Mouse (Mus musculus) brain, embryonic 14.5 days (tissue): ENCODE measurements around the gene Nob1. TPM values are rescaled to one million over a fixed set of nuclear protein-coding genes. Genes with fewer than 3 reads are reported as not detected.

ENCODE experiments used
- DNase-seq: peaks from one replicate; pipeline ENCODE4 v3.0.0-alpha.2; 2011; ENCODE audit warnings: low read depth
- CTCF ChIP-seq: fragments of 200-500 bp; IDR thresholded peaks from 2 replicates; pipeline ENCODE4 v1.5.1; 2012; ENCODE audit warnings: inconsistent platforms, mild to moderate bottlenecking, moderate library complexity, borderline replicate concordance; ENCODE audit not compliant: insufficient read depth, insufficient read length; ENCODE audit errors: extremely low read depth
- POLR2A ChIP-seq: fragments of 200-500 bp; IDR thresholded peaks from 2 replicates; pipeline ENCODE4 v1.6.1; 2012; ENCODE audit warnings: mild to moderate bottlenecking, inconsistent platforms, borderline replicate concordance; ENCODE audit not compliant: poor library complexity, insufficient read depth, insufficient read length, severe bottlenecking; ENCODE audit errors: extremely low read depth
- polyA plus RNA-seq: library from polyadenylated mRNA; depleted of rRNA; stranded (reverse); fragments of >200 nt; gene quantifications from 2 replicates; pipeline ENCODE4 v1.2.3, GENCODE M21; 2012

Gene Nob1
- polyA plus RNA-seq, 1 experiment = 77.5 TPM

DNA sequence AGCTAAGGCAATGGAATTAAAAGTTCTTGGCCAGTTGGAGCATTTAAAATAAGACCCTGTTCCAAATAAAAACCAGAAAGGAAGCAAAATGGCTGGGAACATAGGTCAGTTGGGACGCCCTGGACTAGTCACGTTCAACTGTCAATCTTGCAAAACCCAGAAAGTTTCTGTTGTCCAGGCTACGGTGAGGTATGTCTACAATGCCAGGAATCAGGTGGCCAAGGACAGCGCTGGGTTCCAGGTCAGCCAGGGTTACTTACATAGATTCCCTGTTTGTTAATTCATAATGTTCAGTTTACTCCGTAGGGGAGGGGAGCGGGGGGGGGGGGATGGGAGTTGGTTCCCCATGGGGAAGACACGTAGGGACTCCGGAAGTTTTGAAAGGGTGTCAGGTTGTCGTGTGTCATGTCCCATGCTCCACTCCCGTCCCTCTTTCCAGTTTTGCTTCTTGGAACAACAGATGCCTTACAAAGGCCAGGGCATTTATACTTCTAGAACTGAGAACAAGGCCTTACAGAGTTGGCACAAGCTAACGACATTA, 10.6 kb upstream of the Nob1 start:
- no peak for DNase-seq
- TF ChIP-seq POLR2A = no peak
- no peak for TF ChIP-seq CTCF

DNA sequence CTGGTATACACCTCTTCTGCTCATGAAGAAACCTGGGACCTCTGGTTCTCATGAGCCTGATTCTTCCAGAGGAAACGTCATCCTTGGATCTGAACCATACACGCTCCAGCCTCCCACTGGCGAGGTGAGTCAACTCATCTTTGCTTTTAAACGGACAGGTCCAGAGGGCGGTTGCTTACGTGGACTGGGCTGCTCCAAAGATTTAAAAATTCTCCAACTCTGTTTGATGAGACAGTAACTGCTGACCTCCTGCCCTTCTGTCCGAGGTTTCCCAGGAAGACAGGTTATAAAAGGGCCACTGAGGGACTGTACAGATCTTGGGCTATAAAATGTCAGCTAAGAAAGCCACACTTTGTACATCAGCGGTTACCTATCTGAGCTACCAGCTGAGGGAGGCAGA, 6.0 kb upstream of the Nob1 start:
- DNase-seq = no peak
- TF ChIP-seq POLR2A (no peak), CTCF (no peak)

DNA sequence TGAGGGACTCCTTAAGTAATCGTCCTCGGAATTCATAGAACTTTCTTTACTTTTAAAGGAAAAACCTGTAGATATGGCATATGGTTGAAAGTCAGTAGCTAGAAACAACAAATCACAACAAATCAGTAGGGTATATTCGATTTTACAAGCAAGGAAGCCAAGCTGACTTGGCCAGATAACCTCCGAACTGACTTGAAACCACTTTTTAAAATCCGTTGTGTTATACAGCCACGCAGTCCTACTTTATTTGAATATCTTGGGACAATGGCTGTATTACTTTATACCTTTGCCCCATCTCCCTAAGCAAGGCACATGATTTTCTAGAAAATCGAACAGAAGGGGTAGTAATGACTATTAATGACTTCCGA, 363 bp upstream of the Nob1 start:
- TF ChIP-seq POLR2A (no peak), CTCF (no peak)
- no peak for DNase-seq

DNA sequence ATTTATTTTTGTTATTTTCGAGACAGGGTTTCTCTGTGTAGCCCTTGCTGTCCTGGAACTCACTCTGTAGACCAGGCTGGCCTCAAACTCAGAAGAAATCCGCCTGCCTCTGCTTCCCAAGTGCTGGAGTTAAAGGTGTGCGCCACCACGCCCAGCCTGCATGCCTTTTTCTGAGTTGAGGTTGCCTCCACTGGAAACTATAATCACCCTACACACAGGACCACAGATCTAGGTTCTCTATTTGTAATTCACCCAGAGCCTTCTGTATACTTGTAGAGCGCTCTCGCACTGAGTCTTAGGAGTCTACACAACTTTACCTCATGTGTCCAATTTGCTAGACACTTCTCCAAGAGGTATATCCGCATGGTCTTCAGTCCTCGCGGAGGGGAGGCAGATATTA, 675 bp downstream of the Nob1 start:
- TF ChIP-seq CTCF (no peak), POLR2A (no peak)
- no peak for DNase-seq

DNA sequence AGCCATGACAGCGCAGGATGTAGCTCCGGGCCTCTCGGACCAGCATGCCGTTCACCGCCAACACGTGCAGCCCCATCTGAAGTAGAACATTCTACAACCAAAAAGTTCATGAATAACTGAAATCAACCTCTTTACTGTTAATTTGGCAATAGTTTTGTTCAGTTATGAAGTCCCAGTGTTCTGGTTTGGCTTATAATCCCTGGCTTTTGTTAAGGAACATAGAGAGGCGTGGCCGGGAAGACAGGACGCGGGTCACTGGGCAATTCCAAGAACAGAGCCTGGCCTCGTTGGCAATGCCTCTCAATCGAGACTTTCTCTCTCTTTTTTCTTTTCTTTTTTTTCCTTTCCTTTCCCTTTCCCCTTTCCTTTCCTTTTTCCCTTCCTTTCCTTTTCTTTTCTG, 7.8 kb downstream of the Nob1 start:
- TF ChIP-seq CTCF (no peak), POLR2A (no peak)
- DNase-seq = no peak

DNA sequence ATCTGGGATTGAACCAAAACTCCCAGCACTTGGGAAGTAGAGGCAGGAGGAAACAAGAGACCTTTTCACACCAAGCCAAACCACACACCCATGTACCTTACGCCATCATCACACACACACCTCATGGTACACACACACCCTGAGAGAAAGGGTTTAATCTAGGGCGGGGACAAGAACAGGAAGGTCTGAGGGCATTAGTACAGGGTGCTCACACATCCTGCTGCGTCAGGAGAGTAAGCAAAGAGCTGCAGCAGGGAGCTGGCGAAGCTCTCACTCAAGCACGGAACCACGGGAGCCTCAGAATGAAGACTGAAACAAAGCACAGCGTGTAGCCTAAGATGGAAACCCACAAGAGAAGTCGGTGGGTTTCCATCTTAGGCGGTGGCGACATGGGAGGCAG, 11.0 kb downstream of the Nob1 start:
- DNase-seq = no peak
- TF ChIP-seq POLR2A = no peak

DNA sequence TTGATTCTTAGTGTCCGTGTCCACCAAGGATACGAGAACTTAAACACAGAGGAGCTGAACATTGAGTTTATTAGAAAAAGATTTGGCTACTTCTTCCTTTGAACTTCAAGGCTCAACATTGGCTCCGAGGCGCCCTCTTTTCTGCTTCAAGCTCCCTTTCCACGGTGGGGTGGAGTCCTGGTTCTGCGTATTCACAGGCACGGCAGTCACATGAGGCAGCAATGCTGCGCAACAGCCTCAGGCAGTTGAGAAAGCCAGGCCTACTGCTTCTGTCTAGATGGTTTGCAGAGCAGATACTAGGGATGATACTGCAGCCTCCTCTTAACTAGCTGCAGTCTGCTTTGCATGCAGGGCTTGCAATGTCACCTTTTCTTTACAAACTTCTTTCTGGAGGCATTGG, 12.3 kb downstream of the Nob1 start:
- DNase-seq = no peak
- TF ChIP-seq POLR2A = no peak

DNA sequence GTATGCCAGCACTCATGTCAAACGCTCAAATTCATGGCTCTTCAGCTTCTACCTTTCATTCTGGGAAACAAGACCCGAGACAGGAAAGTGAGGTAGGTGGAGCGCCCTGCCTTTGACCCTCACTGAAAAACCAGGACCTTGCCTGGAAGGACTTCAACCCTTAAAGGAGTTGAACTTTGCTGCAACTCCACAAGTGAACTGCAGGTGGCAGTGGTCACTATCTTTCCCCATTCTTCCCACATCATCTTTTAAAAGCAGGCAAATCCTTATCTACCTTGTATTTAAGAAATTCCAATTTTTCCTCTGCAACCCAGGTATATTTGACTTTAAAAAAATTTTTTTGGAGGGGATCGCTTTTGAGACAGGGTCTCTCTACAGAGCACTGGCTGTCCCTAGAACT, 13.5 kb downstream of the Nob1 start:
- peak; percentile 55 for DNase-seq

DNA sequence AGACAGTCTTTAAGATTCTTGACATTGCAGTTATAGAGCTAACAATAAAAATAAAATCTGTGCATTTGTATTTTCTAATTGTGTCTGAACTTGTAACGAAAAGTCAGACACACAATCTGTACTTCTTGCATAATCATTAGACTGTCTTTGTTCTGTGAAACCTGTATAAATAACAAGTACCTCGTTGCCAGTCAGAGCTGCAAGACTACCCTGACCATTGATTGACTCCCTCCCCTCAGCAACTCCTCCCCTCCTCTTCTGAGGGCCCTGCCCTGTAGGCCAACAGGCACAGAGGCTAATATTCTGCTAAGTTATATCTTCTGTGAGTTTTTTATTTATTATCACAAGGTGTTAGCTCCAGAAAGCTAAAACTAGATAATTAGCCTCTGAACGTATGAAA, 18.9 kb downstream of the Nob1 start:
- no peak for TF ChIP-seq CTCF
- TF ChIP-seq POLR2A = no peak
- no peak for DNase-seq

More for the DNA sequence above, 13.5 kb downstream of the Nob1 start:
- TF ChIP-seq CTCF (peak; percentile 75; the same call in 1 of the 2 replicates), POLR2A (no peak)

DNA sequence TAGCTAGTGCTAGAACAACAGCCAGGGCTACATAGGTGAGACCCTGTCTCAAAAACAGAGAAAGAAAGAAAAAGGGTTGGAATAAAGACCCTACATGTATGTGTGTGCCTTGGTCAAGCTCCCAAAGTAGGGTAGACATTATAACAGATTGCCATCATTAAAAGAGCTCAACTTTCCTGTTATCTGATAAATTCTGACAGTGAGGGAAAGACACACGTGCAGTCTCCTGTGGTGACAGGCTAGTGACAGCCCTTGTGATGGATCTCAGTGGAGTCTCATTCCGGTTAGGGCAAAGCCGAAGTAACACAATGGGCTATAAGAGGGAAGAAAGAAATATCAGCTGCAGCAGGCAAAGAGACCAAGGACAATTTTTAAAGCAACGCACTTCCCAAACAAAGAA, 20.8 kb downstream of the Nob1 start:
- TF ChIP-seq POLR2A (no peak), CTCF (no peak)
- no peak for DNase-seq

DNA sequence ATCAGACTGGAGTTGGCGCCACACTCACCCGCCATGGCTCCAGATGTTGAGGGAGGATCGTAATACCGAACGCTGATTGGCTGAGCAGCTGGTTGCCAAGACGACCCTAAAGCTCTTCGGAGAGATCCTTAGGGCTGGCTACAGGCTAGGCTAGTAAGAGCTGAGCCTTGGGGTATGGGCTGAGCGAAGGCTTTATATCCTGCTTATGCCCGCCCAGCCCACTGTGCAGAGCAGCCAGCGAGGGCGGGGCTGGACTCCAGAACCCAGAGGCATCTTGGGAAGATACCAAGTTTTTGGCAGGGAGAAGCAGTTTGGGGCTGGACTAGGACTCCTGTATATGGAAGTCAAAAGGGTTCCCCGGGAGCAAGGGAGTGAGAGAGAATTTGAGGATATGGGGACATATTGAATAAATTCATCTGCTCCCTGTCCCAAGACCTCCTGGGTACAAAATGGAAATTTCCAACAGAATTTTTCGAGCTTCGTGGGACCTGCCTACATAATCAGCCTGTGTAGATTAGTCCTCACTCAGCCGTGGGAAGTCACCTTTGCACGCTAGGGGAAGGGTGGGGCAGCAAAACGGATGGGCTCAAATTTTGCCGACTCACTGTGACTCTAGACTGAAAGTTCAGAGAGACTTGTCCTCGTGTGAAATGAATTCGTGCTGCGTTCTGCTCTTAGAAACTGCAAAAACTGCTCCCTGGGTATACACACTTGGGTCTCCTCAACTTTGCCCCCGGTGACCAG, 21.6 kb downstream of the Nob1 start, which contains the start of gene Nqo1:
TSS of gene Nqo1 (minus strand) at position 169 of the 744 bp plus-strand sequence.
- peak; percentile 92 for DNase-seq
- TF ChIP-seq POLR2A (no peak), CTCF (no peak)

DNA sequence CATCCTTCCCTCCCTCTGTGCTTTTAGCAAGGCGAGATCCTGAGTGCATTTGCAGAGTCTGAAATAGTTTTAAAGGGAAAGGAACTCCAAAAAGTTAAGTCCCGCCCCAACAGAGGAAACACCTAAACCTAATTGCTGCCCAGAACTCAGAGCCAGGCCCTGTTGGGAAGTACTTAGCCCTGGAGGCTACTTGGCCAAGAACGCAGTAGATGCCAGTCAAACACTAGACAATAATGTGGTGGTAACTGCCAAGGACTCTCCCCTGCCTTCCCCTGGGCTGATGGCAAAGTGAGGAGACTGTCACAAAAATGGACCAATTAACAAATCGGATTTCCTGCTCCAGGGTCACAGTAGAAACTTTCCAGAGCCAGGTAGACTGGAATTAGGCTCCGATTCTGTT, 23.0 kb downstream of the Nob1 start:
- no peak for DNase-seq
- TF ChIP-seq POLR2A = no peak
- no peak for TF ChIP-seq CTCF

DNA sequence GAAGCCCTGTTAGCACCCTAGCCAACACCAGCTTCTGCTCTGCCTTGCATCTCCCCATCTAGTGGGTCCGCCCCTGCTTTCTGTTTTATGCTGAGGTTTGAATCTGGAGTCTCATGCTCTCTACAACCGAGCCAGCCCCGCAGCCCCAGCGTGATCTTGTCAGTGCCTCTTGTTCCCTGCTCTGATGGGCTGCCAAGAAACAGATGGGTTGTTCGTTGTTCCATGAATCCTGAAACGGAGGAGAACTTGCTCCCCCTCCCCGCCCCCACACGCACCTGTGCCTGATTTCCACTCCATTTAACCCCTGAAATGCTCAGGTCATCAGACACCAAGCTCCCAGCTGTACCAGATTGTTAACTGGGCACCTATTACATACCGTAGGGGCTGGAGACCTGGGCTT, 25.4 kb downstream of the Nob1 start:
- TF ChIP-seq POLR2A = no peak
- peak; percentile 74 for DNase-seq

DNA sequence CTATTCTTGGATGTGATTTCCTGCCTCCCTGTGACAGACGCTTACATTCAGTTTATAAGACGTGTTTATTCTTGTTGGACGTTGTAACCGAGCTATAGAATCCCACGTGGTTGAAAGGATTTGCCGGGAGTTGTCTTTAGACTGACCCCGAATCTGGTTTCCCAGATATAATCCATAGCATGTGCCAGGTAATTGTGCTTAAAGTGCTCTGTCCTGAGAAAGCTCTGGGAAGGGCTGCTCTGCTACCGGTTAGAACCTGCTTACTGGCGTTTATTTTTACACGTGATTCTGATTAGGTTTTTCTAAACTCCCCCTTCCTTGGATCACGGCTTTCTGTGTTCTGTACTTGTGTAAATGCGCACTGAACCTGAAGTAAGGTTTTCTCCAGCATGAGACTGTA, 27.2 kb downstream of the Nob1 start:
- no peak for DNase-seq
- TF ChIP-seq CTCF (no peak), POLR2A (no peak)

DNA sequence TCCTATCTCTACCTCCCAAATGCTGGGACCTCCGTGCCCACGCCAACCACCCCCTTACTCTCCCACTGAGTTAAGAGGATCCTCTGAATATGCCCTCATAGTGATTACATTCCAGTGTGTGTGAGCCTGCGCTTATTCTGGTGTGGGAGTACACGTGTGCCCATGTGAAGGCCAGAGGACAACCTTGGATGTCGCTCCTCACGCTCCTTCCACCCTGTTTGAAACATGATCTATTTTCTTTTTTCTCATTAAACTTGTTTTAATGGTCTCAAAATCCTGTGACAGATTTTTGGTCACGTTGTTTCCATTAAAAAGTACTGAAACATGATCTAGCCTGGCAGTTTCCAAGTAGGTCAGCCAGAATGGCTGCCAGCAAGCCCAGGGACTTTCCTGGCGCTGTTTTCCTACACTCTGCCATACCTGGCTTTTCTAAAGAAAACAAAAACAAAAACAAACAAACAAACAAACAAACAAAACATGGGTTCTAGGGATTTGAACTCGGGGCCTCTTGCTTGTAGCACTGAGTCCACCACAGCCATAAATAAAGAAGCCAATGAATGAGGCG, 28.7 kb downstream of the Nob1 start:
- TF ChIP-seq CTCF = no peak
- TF ChIP-seq POLR2A = no peak
- DNase-seq = no peak

DNA sequence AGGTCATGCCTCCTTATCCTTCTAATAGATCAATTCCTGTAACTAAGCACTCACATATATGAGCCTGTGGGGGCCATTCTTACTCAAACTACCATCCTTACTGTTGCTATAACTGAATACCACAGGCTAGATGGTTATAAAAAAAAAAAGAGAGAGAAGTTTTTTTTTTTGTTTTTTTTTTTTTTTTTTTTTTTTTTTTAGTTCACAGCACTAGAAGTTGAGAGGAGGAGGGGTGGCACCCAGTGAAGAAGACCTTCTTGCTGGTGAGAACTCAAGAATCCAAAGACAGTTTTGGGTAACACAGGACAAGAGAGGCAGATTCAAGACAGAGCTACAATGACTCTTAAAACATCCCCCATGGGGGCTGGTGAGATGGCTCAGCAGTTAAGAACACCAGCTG, 29.5 kb downstream of the Nob1 start:
- DNase-seq = no peak
- TF ChIP-seq POLR2A (no peak), CTCF (no peak)
